Mouse (Mus musculus): ENCODE results near the gene Bak1. TPM values are rescaled to one million over a fixed set of nuclear protein-coding genes. Genes with fewer than 3 reads are reported as not detected.

The Bak1 gene
- polyA plus RNA-seq, 1 experiment from 2014 or later = 11.0 TPM

GRCm38 (mm10) chr17:26975415-26975814 is 53.4 kb downstream of the Bak1 start:
- ATAC-seq (replicated peaks; ENCODE audit: insufficient number of reproducible peaks, low FRiP score, low TSS enrichment) = no peak
- Histone ChIP-seq H3K27ac (ENCODE audit: low read depth, low read length) (no peak overlapping the region), H3K4me1 (ENCODE audit: control insufficient read depth, insufficient read depth, low read length) (peaks cover 19% of the 10 kb centered on the region), H3K9ac (ENCODE audit: low read depth, low read length) (no peak overlapping the region), H3K36me3 (ENCODE audit: control insufficient read depth, insufficient read depth, low read length) (peaks cover 23% of the 10 kb centered on the region), H3K4me3 (ENCODE audit: low read depth, low read length) (no peak overlapping the region), H3K4me2 (no peak overlapping the region), H3K9me3 (replicated peaks; ENCODE audit: control insufficient read depth, low read length) (no peaks in the 10 kb centered on the region), H3K27me3 (ENCODE audit: control insufficient read depth, insufficient read depth, low read length) (no peaks in the 10 kb centered on the region)

GRCm38 (mm10) chr17:26974547-26974946 is 54.3 kb downstream of the Bak1 start:
- ATAC-seq (replicated peaks; ENCODE audit: insufficient number of reproducible peaks, low FRiP score, low TSS enrichment) = no peak
- Histone ChIP-seq H3K9me3 (replicated peaks; ENCODE audit: control insufficient read depth, low read length) (no peaks in the 10 kb centered on the region), H3K4me1 (ENCODE audit: control insufficient read depth, insufficient read depth, low read length) (peaks cover 19% of the 10 kb centered on the region), H3K4me2 (peak overlapping the region; percentile 98; the same call in 1 of the 2 replicates), H3K36me3 (ENCODE audit: control insufficient read depth, insufficient read depth, low read length) (peaks cover 23% of the 10 kb centered on the region), H3K4me3 (ENCODE audit: low read depth, low read length) (no peak overlapping the region; the same call in 1 of the 2 replicates), H3K9ac (ENCODE audit: low read depth, low read length) (no peak overlapping the region), H3K27ac (ENCODE audit: low read depth, low read length) (no peak overlapping the region), H3K27me3 (ENCODE audit: control insufficient read depth, insufficient read depth, low read length) (no peaks in the 10 kb centered on the region)
- 90% methylated on average over 15 of the region's 15 CpGs for WGBS (ENCODE audit: insufficient replicate concordance)

- H3K4me2 ChIP-seq = peak within 1 kb of the TSS; percentile 98
- H3K4me1 ChIP-seq (ENCODE audit: control insufficient read depth, insufficient read depth, low read length) = peaks cover 19% of the 10 kb centered on the region
- ATAC-seq (replicated peaks; ENCODE audit: insufficient number of reproducible peaks, low FRiP score, low TSS enrichment) = peak; percentile 97
- H3K36me3 ChIP-seq (ENCODE audit: control insufficient read depth, insufficient read depth, low read length) = peaks cover 22% of the 10 kb centered on the region
- peak within 1 kb of the TSS; percentile 81 for H3K9ac ChIP-seq (ENCODE audit: low read depth, low read length)
- no peaks in the 10 kb centered on the region for H3K27me3 ChIP-seq (ENCODE audit: control insufficient read depth, insufficient read depth, low read length)
- no peaks in the 10 kb centered on the region for H3K9me3 ChIP-seq (replicated peaks; ENCODE audit: control insufficient read depth, low read length)
- peak within 1 kb of the TSS; percentile 90 for H3K4me3 ChIP-seq (ENCODE audit: low read depth, low read length)
- H3K27ac ChIP-seq (ENCODE audit: low read depth, low read length) = peak within 1 kb of the TSS; percentile 84
- WGBS (ENCODE audit: insufficient replicate concordance) = under 1% methylated on average over 74 of the region's 75 CpGs
Measured at GRCm38 (mm10) chr17:26972703-26973574, 55.9 kb downstream of the Bak1 start, which contains the start of gene Zbtb9. TSS of gene Zbtb9 (plus strand) at chr17:26973167.

- ATAC-seq (replicated peaks; ENCODE audit: insufficient number of reproducible peaks, low FRiP score, low TSS enrichment) = no peak
Measured at GRCm38 (mm10) chr17:26972107-26972506, 56.7 kb downstream of the Bak1 start.

GRCm38 (mm10) chr17:26971247-26971905 is 57.4 kb downstream of the Bak1 start:
- H3K36me3 ChIP-seq (ENCODE audit: control insufficient read depth, insufficient read depth, low read length) = peaks cover 22% of the 10 kb centered on the region
- H3K4me3 ChIP-seq (ENCODE audit: low read depth, low read length) = no peak overlapping the region
- H3K4me2 ChIP-seq = peak overlapping the region; percentile 98; the same call in 1 of the 2 replicates
- WGBS (ENCODE audit: insufficient replicate concordance) = 58% methylated on average over 8 of the region's 8 CpGs
- H3K27ac ChIP-seq (ENCODE audit: low read depth, low read length) = no peak overlapping the region
- peak overlapping the region; percentile 16; the same call in 1 of the 2 replicates for H3K9ac ChIP-seq (ENCODE audit: low read depth, low read length)
- no peaks in the 10 kb centered on the region for H3K9me3 ChIP-seq (replicated peaks; ENCODE audit: control insufficient read depth, low read length)
- no peaks in the 10 kb centered on the region for H3K27me3 ChIP-seq (ENCODE audit: control insufficient read depth, insufficient read depth, low read length)
- peaks cover 19% of the 10 kb centered on the region for H3K4me1 ChIP-seq (ENCODE audit: control insufficient read depth, insufficient read depth, low read length)
- ATAC-seq (replicated peaks; ENCODE audit: insufficient number of reproducible peaks, low FRiP score, low TSS enrichment) = no peak

More at GRCm38 (mm10) chr17:26972107-26972506, 56.7 kb downstream of the Bak1 start:
- Histone ChIP-seq H3K36me3 (ENCODE audit: control insufficient read depth, insufficient read depth, low read length) (peaks cover 21% of the 10 kb centered on the region), H3K27me3 (ENCODE audit: control insufficient read depth, insufficient read depth, low read length) (no peaks in the 10 kb centered on the region), H3K9me3 (replicated peaks; ENCODE audit: control insufficient read depth, low read length) (no peaks in the 10 kb centered on the region), H3K4me1 (ENCODE audit: control insufficient read depth, insufficient read depth, low read length) (peaks cover 19% of the 10 kb centered on the region), H3K4me3 (ENCODE audit: low read depth, low read length) (peak overlapping the region; percentile 90), H3K27ac (ENCODE audit: low read depth, low read length) (peak overlapping the region; percentile 84; the same call in 1 of the 2 replicates), H3K9ac (ENCODE audit: low read depth, low read length) (peak overlapping the region; percentile 81), H3K4me2 (peak overlapping the region; percentile 98)
- 2% methylated on average over 3 of the region's 3 CpGs for WGBS (ENCODE audit: insufficient replicate concordance)

- H3K9me3 ChIP-seq (replicated peaks; ENCODE audit: control insufficient read depth, low read length) = no peaks in the 10 kb centered on the region
- ATAC-seq (replicated peaks; ENCODE audit: insufficient number of reproducible peaks, low FRiP score, low TSS enrichment) = no peak
- H3K36me3 ChIP-seq (ENCODE audit: control insufficient read depth, insufficient read depth, low read length) = peaks cover 15% of the 10 kb centered on the region
- H3K27me3 ChIP-seq (ENCODE audit: control insufficient read depth, insufficient read depth, low read length) = no peaks in the 10 kb centered on the region
- H3K4me3 ChIP-seq (ENCODE audit: low read depth, low read length) = no peak overlapping the region
- WGBS (ENCODE audit: insufficient replicate concordance) = 63% methylated on average over 12 of the region's 12 CpGs
- H3K27ac ChIP-seq (ENCODE audit: low read depth, low read length) = no peak overlapping the region
- peaks cover 19% of the 10 kb centered on the region for H3K4me1 ChIP-seq (ENCODE audit: control insufficient read depth, insufficient read depth, low read length)
- H3K9ac ChIP-seq (ENCODE audit: low read depth, low read length) = no peak overlapping the region
- H3K4me2 ChIP-seq = no peak overlapping the region
Measured at GRCm38 (mm10) chr17:26970221-26970620, 58.6 kb downstream of the Bak1 start.

Other genes with a start within 250 kb of the Bak1 start
- gene Bnip1, start 247.9 kb downstream of the Bak1 start, polyA plus RNA-seq (2014; fragmentation: Nextera tagmentation; extraction: Ambion mirVana) = 48.7 and 58.5 TPM in 2 replicates
- gene Nkx2-5, start 184.0 kb downstream of the Bak1 start, polyA plus RNA-seq (2014; fragmentation: Nextera tagmentation; extraction: Ambion mirVana) = 157 and 159 TPM in 2 replicates
- gene Kifc5b, start 111.9 kb downstream of the Bak1 start, polyA plus RNA-seq (2014; fragmentation: Nextera tagmentation; extraction: Ambion mirVana) = 6.3 and 6.9 TPM in 2 replicates
- gene Phf1, start 96.0 kb downstream of the Bak1 start, polyA plus RNA-seq (2014; fragmentation: Nextera tagmentation; extraction: Ambion mirVana) = 5.7 and 5.9 TPM in 2 replicates
- 134 and 145 TPM in 2 replicates for gene Cuta, start 89.4 kb downstream of the Bak1 start, polyA plus RNA-seq (2014; fragmentation: Nextera tagmentation; extraction: Ambion mirVana)
- gene Syngap1, start 87.8 kb downstream of the Bak1 start, polyA plus RNA-seq (2014; fragmentation: Nextera tagmentation; extraction: Ambion mirVana) = 2.9 and 3.7 TPM in 2 replicates
- gene Zbtb9, start 55.8 kb downstream of the Bak1 start, polyA plus RNA-seq (2014; fragmentation: Nextera tagmentation; extraction: Ambion mirVana) = 6.8 and 7.9 TPM in 2 replicates
- gene Itpr3, start 28.3 kb upstream of the Bak1 start, polyA plus RNA-seq (2014; fragmentation: Nextera tagmentation; extraction: Ambion mirVana) = 2.1 and 2.2 TPM in 2 replicates
- 363 and 374 TPM in 2 replicates for gene Uqcc2, start 104.9 kb upstream of the Bak1 start, polyA plus RNA-seq (2014; fragmentation: Nextera tagmentation; extraction: Ambion mirVana)
- gene Ip6k3, start 138.8 kb upstream of the Bak1 start, polyA plus RNA-seq (2014; fragmentation: Nextera tagmentation; extraction: Ambion mirVana) = 0.15 and 0.26 TPM in 2 replicates
- 6.7 and 8.4 TPM in 2 replicates for gene Lemd2, start 175.5 kb upstream of the Bak1 start, polyA plus RNA-seq (2014; fragmentation: Nextera tagmentation; extraction: Ambion mirVana)

All from heart, embryonic 11.5 days (tissue).